Mouse (Mus musculus) CH12.LX (cell line): ENCODE data around the gene Mavs. TPM values are rescaled to one million over a fixed set of nuclear protein-coding genes. Genes with fewer than 3 reads are reported as not detected.

Experiments
- DNase-seq: peaks from one replicate; pipeline ENCODE4 v3.0.0-alpha.2; 2013; ENCODE audit errors: extremely low read depth
- H3K27ac ChIP-seq: 2 replicates; pipeline ENCODE4 v1.5.1; 2012; ENCODE audit warnings: low read depth, mild to moderate bottlenecking, control low read depth, moderate library complexity; ENCODE audit not compliant: insufficient read depth
- H3K27me3 ChIP-seq: replicated peaks from 2 replicates; pipeline ENCODE3; 2012; ENCODE audit warnings: inconsistent platforms
- H3K36me3 ChIP-seq, 2 experiments: replicated peaks in 1 of 2; 2 replicates each; pipeline versions ENCODE3 to v1.6.1; 2012; ENCODE audit warnings: inconsistent platforms in 1 of 2, low read length in 1 of 2, mild to moderate bottlenecking in 1 of 2, mixed read lengths in 1 of 2, moderate library complexity in 1 of 2; ENCODE audit not compliant: control insufficient read depth in 1 of 2, insufficient read depth in 1 of 2
- H3K4me1 ChIP-seq, 2 experiments: 2 replicates each; pipeline ENCODE4 v1.6.1; 2012; ENCODE audit warnings: inconsistent platforms in 1 of 2, moderate library complexity in 1 of 2; ENCODE audit not compliant: insufficient read depth in 2 of 2, control insufficient read depth in 1 of 2
- H3K4me2 ChIP-seq: 2 replicates; pipeline ENCODE4 v1.6.1; 2012; ENCODE audit warnings: low read depth, mild to moderate bottlenecking, control low read depth; ENCODE audit not compliant: poor library complexity, insufficient read depth, severe bottlenecking
- H3K4me3 ChIP-seq, 3 experiments: fragments of 150-350 bp in 1 of 3; sonication (generic) in 1 of 3; replicated peaks in 1 of 3; 2 replicates each; pipeline versions ENCODE3 to v1.5.1; 2011 to 2012; ENCODE audit warnings: low read depth in 2 of 3, low read length in 2 of 3, mild to moderate bottlenecking in 2 of 3, moderate library complexity in 2 of 3, control low read depth in 1 of 3, improper control_type of control experiment in 1 of 3, inconsistent platforms in 1 of 3, mixed read lengths in 1 of 3; ENCODE audit not compliant: poor library complexity in 1 of 3
- H3K79me2 ChIP-seq: replicated peaks from 2 replicates; pipeline ENCODE4 v1.6.1; 2012; ENCODE audit warnings: mild to moderate bottlenecking, moderate library complexity; ENCODE audit not compliant: control insufficient read depth, poor library complexity, insufficient read depth, severe bottlenecking; ENCODE audit errors: extremely low read depth
- H3K9ac ChIP-seq: 2 replicates; pipeline ENCODE4 v1.6.1; 2012; ENCODE audit warnings: low read depth, mild to moderate bottlenecking, control low read depth, moderate library complexity; ENCODE audit not compliant: insufficient read depth
- H3K9me3 ChIP-seq: replicated peaks from 2 replicates; pipeline ENCODE3; 2012; ENCODE audit warnings: low read length, inconsistent platforms, mixed read lengths
- BHLHE40 ChIP-seq: IDR thresholded peaks from 2 replicates; pipeline ENCODE4 v1.6.1; 2011; ENCODE audit warnings: mild to moderate bottlenecking, low read depth, low read length, improper control_type of control experiment
- CHD2 ChIP-seq: IDR thresholded peaks from 2 replicates; pipeline ENCODE4 v1.6.1; 2011; ENCODE audit warnings: low read length, improper control_type of control experiment
- ELF1 ChIP-seq: IDR thresholded peaks from 2 replicates; pipeline ENCODE4 v1.6.1; 2014; ENCODE audit warnings: low read depth, mild to moderate bottlenecking, inconsistent platforms, low read length, improper control_type of control experiment
- ETS1 ChIP-seq: conservative IDR thresholded peaks from 2 replicates; pipeline ENCODE4 v1.6.1; 2012; ENCODE audit warnings: low read depth, mild to moderate bottlenecking, inconsistent platforms, low read length, improper control_type of control experiment, moderate library complexity
- HCFC1 ChIP-seq: IDR thresholded peaks from 2 replicates; pipeline ENCODE4 v1.6.1; 2012; ENCODE audit warnings: low read depth, mild to moderate bottlenecking, inconsistent platforms, low read length, improper control_type of control experiment
- MAX ChIP-seq: IDR thresholded peaks from 2 replicates; pipeline ENCODE4 v1.6.1; 2011; ENCODE audit warnings: low read length, improper control_type of control experiment
- MXI1 ChIP-seq: IDR thresholded peaks from 2 replicates; pipeline ENCODE4 v1.6.1; 2011; ENCODE audit warnings: mild to moderate bottlenecking, low read depth, low read length, improper control_type of control experiment
- NELFE ChIP-seq: IDR thresholded peaks from 2 replicates; pipeline ENCODE4 v1.6.1; 2011; ENCODE audit warnings: low read depth, low read length, improper control_type of control experiment
- NRF1 ChIP-seq: IDR thresholded peaks from 2 replicates; pipeline ENCODE4 v1.6.1; 2014; ENCODE audit warnings: low read depth, mild to moderate bottlenecking, inconsistent platforms, low read length, improper control_type of control experiment, moderate library complexity
- PAX5 ChIP-seq: IDR thresholded peaks from 2 replicates; pipeline ENCODE4 v1.6.1; 2012; ENCODE audit warnings: low read length, inconsistent platforms, mixed read lengths
- POLR2A ChIP-seq: IDR thresholded peaks from 2 replicates; pipeline ENCODE4 v1.6.1; 2011; ENCODE audit warnings: low read depth, mild to moderate bottlenecking, improper control_type of control experiment, low read length
- RCOR1 ChIP-seq: conservative IDR thresholded peaks from 2 replicates; pipeline ENCODE4 v1.6.1; 2012; ENCODE audit warnings: low read depth, mild to moderate bottlenecking, inconsistent platforms, low read length, improper control_type of control experiment
- SMC3 ChIP-seq: IDR thresholded peaks from 2 replicates; pipeline ENCODE4 v1.6.1; 2011; ENCODE audit warnings: low read depth, low read length, improper control_type of control experiment
- TBP ChIP-seq: conservative IDR thresholded peaks from 2 replicates; pipeline ENCODE4 v1.6.1; 2011; ENCODE audit warnings: low read depth, low read length, improper control_type of control experiment
- TCF12 ChIP-seq: IDR thresholded peaks from 2 replicates; pipeline ENCODE4 v1.6.1; 2014; ENCODE audit warnings: low read depth, mild to moderate bottlenecking, inconsistent platforms, low read length, improper control_type of control experiment
- UBTF ChIP-seq: IDR thresholded peaks from 2 replicates; pipeline ENCODE4 v1.6.1; 2012; ENCODE audit warnings: low read depth, mild to moderate bottlenecking, inconsistent platforms, low read length, improper control_type of control experiment, moderate library complexity
- USF2 ChIP-seq: conservative IDR thresholded peaks from 2 replicates; pipeline ENCODE4 v1.6.1; 2011; ENCODE audit warnings: low read depth, low read length, improper control_type of control experiment
- ZKSCAN1 ChIP-seq: IDR thresholded peaks from 2 replicates; pipeline ENCODE4 v1.6.1; 2012; ENCODE audit warnings: low read depth, inconsistent platforms, low read length, improper control_type of control experiment, borderline replicate concordance
- ZMIZ1 ChIP-seq: IDR thresholded peaks from 2 replicates; pipeline ENCODE4 v1.6.1; 2012; ENCODE audit warnings: low read depth, mild to moderate bottlenecking, inconsistent platforms, low read length, improper control_type of control experiment
- ZNF384 ChIP-seq: IDR thresholded peaks from 2 replicates; pipeline ENCODE4 v1.6.1; 2012; ENCODE audit warnings: low read depth, low read length, improper control_type of control experiment, inconsistent platforms
- dilution Hi-C: fragments of 300-500 bp; cut with MboI; formaldehyde crosslinking; loops from 2 replicates; pipeline ENCODE4 v1.14.3; 2020; ENCODE audit warnings: low sequenced_read_pairs; ENCODE audit not compliant: extremely low pct_unique_long_range_greater_than_20kb, extremely low pct_ligation_motif_present
- in situ Hi-C: fragments of 300-500 bp; cut with MboI; formaldehyde crosslinking; loops from 3 replicates; pipeline ENCODE4 v1.14.3; 2019; ENCODE audit warnings: low sequenced_read_pairs, low pct_ligation_motif_present, low pct_unique_long_range_greater_than_20kb, mixed read lengths
- polyA plus RNA-seq: library from polyadenylated mRNA; unstranded; fragments of >175 nt; gene quantifications from 2 replicates; pipeline ENCODE4 v1.2.1, GENCODE M21; 2012; ENCODE audit warnings: low read depth; ENCODE audit not compliant: insufficient read length
- total RNA-seq, 2 experiments: library from RNA; depleted of rRNA; stranded (reverse); fragments of 300-350 nt in 1 of 2; fragments of >200 nt in 1 of 2; gene quantifications; 2 replicates each; pipeline ENCODE4 v1.2.3; 2012 to 2014

The Mavs gene
- total RNA-seq (2012; rRNA removed), result 25.6 and 25.9 TPM in 2 replicates
- 18.5 and 18.6 TPM in 2 replicates for total RNA-seq (2014; rRNA removed)
- polyA plus RNA-seq, result 26.8 and 34.5 TPM in 2 replicates

DNA sequence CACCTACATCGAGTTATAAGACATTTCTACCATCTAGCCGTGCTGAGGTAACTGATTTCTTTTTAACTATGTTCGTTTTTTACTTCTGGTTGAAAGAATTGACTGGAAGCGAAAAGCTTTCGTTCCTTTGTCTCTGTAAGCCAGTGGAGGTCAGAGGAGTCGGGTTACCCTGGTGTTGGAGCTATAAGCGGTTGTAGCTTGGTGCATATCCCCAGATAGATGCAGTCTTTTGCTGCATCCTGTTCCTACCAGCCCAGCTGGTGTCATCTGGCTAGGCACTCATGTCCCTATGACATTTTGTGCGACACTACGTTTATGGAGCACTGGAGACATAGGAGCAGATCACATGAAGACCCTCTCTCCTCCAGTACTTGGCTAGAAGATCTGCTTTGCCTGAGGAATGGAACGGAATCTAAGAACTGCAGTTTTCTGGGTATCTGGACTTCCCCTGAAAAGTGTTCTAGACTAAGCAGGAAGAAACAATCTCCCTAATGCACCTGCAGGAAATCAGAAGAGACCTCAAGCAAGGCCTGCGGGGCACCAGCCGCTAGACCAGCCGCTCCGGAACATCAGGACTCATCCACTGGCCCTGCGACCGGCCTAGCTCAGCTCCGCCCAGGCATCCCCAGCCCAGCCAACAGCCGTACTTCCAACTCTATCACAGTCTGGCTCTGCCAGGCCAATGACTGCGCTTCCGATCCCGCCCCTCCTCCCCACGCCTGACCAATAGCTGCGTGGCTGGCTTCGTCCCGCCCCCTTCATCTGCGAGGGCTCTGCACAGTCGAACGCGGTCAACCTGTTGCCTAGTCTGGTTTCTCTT is at the start of gene Mavs:
Gene Mavs (plus strand): TSS at position 757 of the 820 bp plus-strand sequence.
- in situ Hi-C loops (no loop called here), dilution Hi-C loops (no loop called here)
- H3K36me3 ChIP-seq, result peaks cover 0 to 25% of the 10 kb centered on the region in 2 experiments
- peak within 1 kb of the TSS; percentile 81 for H3K9ac ChIP-seq
- peak within 1 kb of the TSS; percentile 87 for H3K27ac ChIP-seq
- TF ChIP-seq UBTF (peak; percentile 66; the same call in 1 of the 2 replicates), ZKSCAN1 (no peak), NRF1 (0 out of 2 replicates have a peak, but pooled peaks have one; percentile 28), ETS1 (0 out of 2 replicates have a peak, but pooled peaks have one; percentile 10), RCOR1 (no peak), BHLHE40 (no peak), MAX (0 out of 2 replicates have a peak, but pooled peaks have one; percentile 34), ELF1 (peak; percentile 72), MXI1 (peak; percentile 78), TBP (peak; percentile 85), SMC3 (no peak), NELFE (no peak), PAX5 (no peak), CHD2 (peak; percentile 69; the same call in 1 of the 2 replicates), TCF12 (peak; percentile 93), HCFC1 (peak; percentile 55), ZMIZ1 (peak; percentile 85; the same call in 1 of the 2 replicates), ZNF384 (no peak), POLR2A (peak; percentile 95), USF2 (no peak)
- H3K79me2 ChIP-seq, result peaks cover 9% of the 10 kb centered on the region; the same call in 1 of the 2 replicates
- H3K4me3 ChIP-seq, result peak within 1 kb of the TSS; percentile 66 to 91 (median 80)
- peak; percentile 96 for DNase-seq
- peak within 1 kb of the TSS; percentile 98 for H3K4me2 ChIP-seq
- peaks cover 18 to 34% of the 10 kb centered on the region in 2 experiments for H3K4me1 ChIP-seq
- no peaks in the 10 kb centered on the region for H3K27me3 ChIP-seq
- H3K9me3 ChIP-seq, result no peaks in the 10 kb centered on the region
